ENCODE assay signal across 32 mouse cellular contexts in the genomic region with DNA sequence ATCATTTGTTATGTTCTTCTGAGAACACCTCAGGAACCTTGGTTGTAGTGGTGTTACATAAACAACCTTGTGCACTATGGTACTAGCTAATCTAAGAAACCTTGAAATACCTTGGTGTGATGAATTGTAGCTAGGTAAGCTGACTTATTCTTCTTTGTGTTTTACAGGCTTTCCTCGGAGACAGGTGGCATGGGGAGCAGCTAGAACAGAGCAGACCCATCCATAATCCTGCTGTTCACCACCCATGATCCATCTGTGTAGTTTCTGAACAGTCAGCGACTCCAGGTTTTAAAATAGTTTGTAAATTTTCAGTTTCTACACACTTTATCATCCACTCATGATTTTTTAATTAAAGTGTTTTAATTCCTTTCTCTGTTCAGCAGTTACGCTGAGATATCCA. TPM values are rescaled to one million over a fixed set of nuclear protein-coding genes. Genes with fewer than 3 reads are reported as not detected.
"Had no signal": no experiment of that assay in that cellular context is flagged by ENCODE, and none has a peak within 500 bp of the region (broad histone marks: within the 10 kb centered on the region; RNA-seq: fewer than 3 reads in every experiment).

No protein-coding gene starts in this region.

- ATAC-seq: forebrain, embryonic 16.5 days; hindbrain, embryonic 16.5 days; inflammation-experienced regulatory T-cells, adult 6 months; intestine, embryonic 15.5 days; intestine, postnatal 0 days had no signal

- H3K27ac ChIP-seq: gastrocnemius, adult 2 months; heart, adult 2 months; heart, embryonic 13.5 days; heart, embryonic 15.5 days; hindbrain, embryonic 10.5 days; hindbrain, embryonic 12.5 days; hindbrain, embryonic 14.5 days; intestine, embryonic 15.5 days; limb, embryonic 10.5 days; limb, embryonic 12.5 days; liver, embryonic 13.5 days; liver, embryonic 15.5 days had no signal

- DNase-seq: gastrocnemius, adult 2 months; gastrocnemius, postnatal 10 days; gastrocnemius, postnatal 25 days; heart, adult 2 months; heart, postnatal 4 days; kidney, adult 18-20 months; kidney, adult 8-10 months; kidney, postnatal 10 days; kidney, postnatal 25 days; kidney, postnatal 4 days; layer of hippocampus, adult 9-11 months; liver; liver, embryonic 13.5 days had no signal

- H3K4me3 ChIP-seq: gastrocnemius, adult 2 months; heart, adult 2 months; heart, embryonic 13.5 days; heart, embryonic 15.5 days; hindbrain, embryonic 10.5 days; hindbrain, embryonic 12.5 days; intestine, embryonic 15.5 days; limb, embryonic 10.5 days; limb, embryonic 12.5 days; liver, embryonic 13.5 days; liver, embryonic 15.5 days had no signal

RNA-seq across cellular contexts. Expression of gene Gm10337, which starts 5.2 kb away (rescaled TPM):
- total RNA-seq: gastrocnemius, adult 2 months; gastrocnemius, postnatal 10 days; granulocyte monocyte progenitor cell, adult 5-6 weeks; heart, adult 2 months; heart, postnatal 25 days; layer of hippocampus, adult 18-20 months; layer of hippocampus, postnatal 14 days; left cerebral cortex, postnatal 14 days; left cerebral cortex, postnatal 36 days had no signal
